Mouse (Mus musculus): ENCODE measurements around the gene Ccdc184. TPM values are rescaled to one million over a fixed set of nuclear protein-coding genes. Genes with fewer than 3 reads are reported as not detected.

The Ccdc184 gene
- total RNA-seq, 2 experiments from 2014 or later: not detected

Other genes starting within 250 kb of the Ccdc184 start
- gene Tmem106c, start 203.0 kb upstream of the Ccdc184 start, total RNA-seq (2021): 10 to 100 TPM; 22.6 to 23.0 TPM
- 10 to 100 TPM; 20.0 to 36.3 TPM for gene Col2a1, start 162.5 kb upstream of the Ccdc184 start, total RNA-seq (2021)
- 100 to 1,000 TPM; 776 to 786 TPM for gene Pfkm, start 74.6 kb upstream of the Ccdc184 start, total RNA-seq (2021)
- 10 to 100 TPM; 17.7 to 21.7 TPM for gene Senp1, start 73.4 kb upstream of the Ccdc184 start, total RNA-seq (2021)
- gene Asb8, start 1.5 kb upstream of the Ccdc184 start, total RNA-seq (2021): 100 to 1,000 TPM; 148 to 174 TPM
- not detected for gene Olfr288, start 28.4 kb downstream of the Ccdc184 start, total RNA-seq (2021)
- not detected for gene Gm44579, start 53.8 kb downstream of the Ccdc184 start, total RNA-seq (2021)
- gene Olfr287, start 53.9 kb downstream of the Ccdc184 start, total RNA-seq (2021): not detected
- gene Olfr286, start 67.3 kb downstream of the Ccdc184 start, total RNA-seq (2021): not detected
- gene H1fnt, start 90.1 kb downstream of the Ccdc184 start, total RNA-seq (2021): not detected
- 10 to 100 TPM in 1 of 2 experiments, 1 to 10 TPM in 1; 9.8 to 10.7 TPM for gene Zfp641, start 129.0 kb downstream of the Ccdc184 start, total RNA-seq (2021)
- not detected for gene Olfr285, start 150.2 kb downstream of the Ccdc184 start, total RNA-seq (2021)
- not detected for gene Olfr284, start 173.8 kb downstream of the Ccdc184 start, total RNA-seq (2021)
- not detected for gene Olfr283, start 213.8 kb downstream of the Ccdc184 start, total RNA-seq (2021)

Measured in gastrocnemius, postnatal 4 days (tissue).